Mouse (Mus musculus) left cerebral cortex, postnatal 25 days (tissue): ENCODE data around the gene Gabrg3. TPM values are rescaled to one million over a fixed set of nuclear protein-coding genes. Genes with fewer than 3 reads are reported as not detected.
A peak's percentile ranks its signal among the peaks of the same experiment; 100 is the strongest.
"Not testable (repeated sequence)": the region's sequence is repeated elsewhere in the genome, so short reads cannot be mapped to it uniquely, and the experiment has no call there.

ENCODE experiments used
- DNase-seq, 2 experiments: peaks; one replicate each; pipeline ENCODE4 v3.0.0; 2022; ENCODE audit warnings: low spot score in 2 of 2, mixed read lengths in 1 of 2
- intact Hi-C: fragments of 180-260 bp; cut with DNase I; formaldehyde crosslinking; loops from one replicate; pipeline ENCODE4 v1.15.1; 2025
- total RNA-seq, 2 experiments: library from RNA; stranded (reverse); gene quantifications; 2 replicates each; pipeline ENCODE4 v1.2.3; 2021

Gene Gabrg3
- total RNA-seq, 2 experiments from 2014 or later, result 20.8 to 27.9 TPM

DNA sequence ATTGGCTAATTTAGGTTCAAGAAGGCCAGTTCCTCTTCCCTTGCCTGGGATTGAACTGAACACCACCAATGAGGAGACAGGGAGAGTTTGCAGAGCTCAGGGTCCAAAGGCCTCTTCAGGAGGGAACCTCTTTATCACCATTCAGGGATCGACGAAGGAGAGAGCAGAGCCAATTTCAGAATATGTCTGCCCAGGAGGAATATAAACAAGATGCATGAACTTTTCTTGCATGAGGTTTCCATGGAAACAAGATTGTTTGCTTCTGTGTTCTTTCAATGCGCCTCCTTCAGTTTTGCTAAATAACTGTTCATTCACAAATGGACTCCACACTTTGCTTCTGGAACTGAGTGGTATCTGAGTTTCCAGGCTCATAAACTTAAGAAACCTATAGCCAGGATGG is 62.5 kb downstream of the Gabrg3 start:
- intact Hi-C loops, result no loop called here
- peak; percentile 8 to 25 for DNase-seq

DNA sequence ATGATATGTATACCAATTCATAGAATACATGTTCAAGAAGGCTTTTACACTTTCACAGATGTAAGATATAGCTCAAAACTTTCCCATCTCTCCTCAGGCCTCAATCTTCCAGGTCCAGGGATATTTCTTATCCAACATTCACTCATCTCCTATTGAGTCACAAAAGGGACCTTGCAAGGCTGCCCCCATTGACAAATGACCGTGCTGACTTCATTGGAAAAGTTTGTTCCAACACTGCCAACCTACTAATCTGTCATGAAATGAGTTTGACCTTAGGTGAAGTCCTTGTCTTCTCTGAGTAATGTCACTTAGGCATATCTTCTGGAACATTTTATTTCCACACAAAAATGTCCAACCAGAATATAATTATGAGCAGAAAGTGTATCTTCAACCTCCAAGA is 64.9 kb downstream of the Gabrg3 start:
- DNase-seq, result no peak
- intact Hi-C loops, result no loop called here

DNA sequence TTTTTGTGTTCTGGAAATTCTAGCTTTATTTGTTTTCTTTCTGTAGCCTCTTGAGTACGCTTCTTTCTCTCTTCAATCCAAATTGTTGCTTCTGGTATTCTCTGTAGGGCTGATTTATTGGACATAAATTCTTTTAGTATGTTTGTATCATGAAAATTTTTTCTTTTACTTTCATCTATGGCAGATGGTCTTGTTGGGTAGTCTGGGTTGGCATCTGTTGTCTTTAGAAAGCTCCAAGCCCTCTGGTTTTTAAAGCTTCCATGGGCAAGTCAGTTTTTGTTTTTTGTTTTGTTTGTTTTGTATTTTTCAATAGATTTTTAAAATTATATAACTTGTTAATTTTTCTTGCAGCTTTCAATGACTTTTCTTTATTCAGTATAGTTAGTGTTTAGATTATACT is 72.0 kb downstream of the Gabrg3 start:
- intact Hi-C loops, result no loop called here
- no peak for DNase-seq

DNA sequence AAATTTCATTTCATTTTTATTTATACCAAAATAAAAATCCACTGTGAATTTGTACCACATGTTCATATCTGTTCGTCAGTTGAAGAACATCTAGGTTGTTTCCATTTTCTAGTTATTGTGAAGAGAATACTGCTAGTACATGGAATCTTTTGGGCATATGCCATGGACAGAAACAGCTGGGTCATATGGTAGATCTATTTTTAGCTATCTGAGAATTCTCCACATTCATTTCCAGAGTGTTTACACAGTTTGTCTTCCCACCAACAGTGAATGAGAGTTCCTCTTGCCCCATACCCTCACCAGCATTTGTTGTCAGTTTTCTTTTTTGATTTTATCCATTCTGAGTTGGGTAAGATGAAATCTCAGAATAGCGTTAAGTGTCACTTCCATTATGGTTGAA is 75.0 kb downstream of the Gabrg3 start:
- intact Hi-C loops, result no loop called here

DNA sequence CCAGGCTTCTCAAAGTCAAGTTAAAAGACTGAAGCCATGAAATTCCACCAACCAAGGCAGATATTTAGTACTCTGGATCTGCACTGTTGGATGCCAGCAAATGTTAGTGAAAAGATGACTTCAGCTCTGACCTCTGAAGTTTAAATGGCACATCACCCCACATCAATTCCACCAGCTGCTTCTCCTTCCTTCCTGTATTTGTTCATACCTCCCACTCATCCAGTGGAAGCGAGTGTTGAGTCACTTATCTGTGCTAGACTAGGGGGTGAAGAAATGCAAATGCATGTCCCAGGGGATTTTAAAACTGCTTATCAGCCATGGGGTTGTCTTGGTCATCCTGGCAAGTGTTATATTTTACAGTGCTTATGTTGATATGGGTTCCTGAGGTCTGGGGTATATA is 79.7 kb downstream of the Gabrg3 start:
- peak in 1 of 2 experiments; percentile 52 for DNase-seq
- intact Hi-C loops, result no loop called here

More for the DNA sequence above, 75.0 kb downstream of the Gabrg3 start:
- DNase-seq, result no peak

DNA sequence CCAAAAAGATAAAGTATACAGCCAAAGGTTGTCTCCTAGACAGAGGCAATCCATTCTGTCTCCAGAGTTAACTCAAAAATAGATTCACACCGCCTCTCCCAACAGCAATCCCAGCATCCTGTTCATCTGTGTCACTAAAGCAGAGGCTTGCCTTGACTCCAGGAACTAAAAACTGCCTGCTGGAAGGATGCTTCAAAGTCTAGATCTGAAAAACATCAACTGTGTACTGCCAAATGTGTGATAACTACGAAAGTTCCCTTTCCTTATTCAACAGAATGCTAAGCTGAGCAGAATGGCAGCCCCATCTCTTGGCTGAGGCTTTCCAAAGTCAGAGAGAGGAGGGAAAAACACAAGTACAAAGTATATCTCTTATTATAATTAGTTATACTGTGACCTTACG is 90.3 kb downstream of the Gabrg3 start:
- peak; percentile 28 to 89 for DNase-seq
- intact Hi-C loops, result no loop called here

DNA sequence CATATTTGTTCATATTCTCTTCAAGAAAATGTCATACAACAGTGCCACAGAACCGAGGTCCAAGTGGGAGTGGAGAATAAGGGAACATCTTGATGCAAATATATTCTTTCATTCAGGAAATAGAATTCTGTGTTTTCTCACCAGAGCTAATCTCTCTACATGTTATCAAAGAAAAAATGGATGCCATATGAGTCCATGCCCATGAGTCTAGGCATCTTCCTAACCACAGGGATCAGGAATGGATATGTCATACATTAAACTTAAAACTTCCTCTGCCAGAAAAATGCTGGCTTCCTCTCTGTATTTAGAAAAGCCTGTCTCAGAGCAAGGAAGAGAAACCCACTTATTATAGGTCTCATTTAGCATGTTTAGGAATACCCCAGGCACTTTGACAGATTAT is 92.9 kb downstream of the Gabrg3 start:
- no peak for DNase-seq
- intact Hi-C loops, result no loop called here

DNA sequence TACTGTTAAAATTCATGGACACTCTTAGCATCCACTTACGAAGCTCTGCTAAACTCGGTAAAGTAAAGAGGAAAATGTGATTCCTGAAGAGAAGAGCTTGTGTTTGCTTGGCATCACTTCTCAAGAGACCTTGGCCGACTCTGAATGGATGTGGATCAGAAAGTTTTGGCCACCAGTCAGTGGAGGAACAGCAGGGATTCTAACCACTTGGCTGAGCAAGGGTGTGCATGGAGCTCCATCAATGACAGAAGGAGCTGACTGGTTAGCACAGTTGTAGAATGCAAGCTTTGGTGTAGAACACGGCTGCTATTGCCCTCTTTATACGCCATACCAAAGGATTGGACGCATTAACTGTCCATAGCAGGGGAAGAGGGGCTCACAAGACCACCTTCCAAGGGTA is 93.4 kb downstream of the Gabrg3 start:
- DNase-seq, result no peak
- intact Hi-C loops, result no loop called here

DNA sequence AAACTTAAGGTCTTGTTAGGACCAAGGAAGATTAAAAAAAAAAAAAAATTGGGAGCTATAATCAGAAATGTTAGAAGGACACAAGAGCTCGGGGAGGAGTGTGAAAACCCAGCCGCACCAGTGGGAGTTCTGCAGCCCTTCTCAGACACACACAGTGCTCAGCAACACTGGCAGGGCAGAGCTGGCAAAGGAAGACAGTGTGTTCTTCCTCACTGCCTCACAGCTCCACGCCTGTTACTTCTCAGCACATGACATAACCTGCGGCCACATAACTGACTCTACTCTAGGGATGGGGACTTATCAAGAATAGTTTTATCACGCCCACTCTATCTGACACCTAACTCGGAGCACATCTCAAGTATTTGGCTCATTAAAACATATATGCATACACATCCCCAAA is 103.8 kb downstream of the Gabrg3 start:
- DNase-seq, result peak; percentile 22 to 63
- intact Hi-C loops, result no loop called here

DNA sequence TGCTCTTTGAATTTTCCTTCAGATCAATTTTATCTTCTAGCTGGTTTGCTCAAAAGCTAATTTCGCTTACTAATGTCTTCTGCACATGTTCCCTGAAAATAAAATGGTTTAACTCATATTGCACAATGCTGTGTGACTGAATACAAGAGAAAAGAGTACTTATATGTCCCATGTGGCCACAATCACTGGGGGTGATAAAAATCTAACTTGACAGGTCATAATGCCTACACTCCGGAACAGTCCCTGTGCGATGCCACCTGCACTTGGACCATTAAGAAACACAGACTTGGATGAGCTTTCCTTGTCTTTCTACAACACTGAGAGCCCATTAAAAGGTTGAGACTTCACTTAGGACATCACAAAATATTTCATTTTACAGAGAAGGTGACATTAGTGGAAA is 108.1 kb downstream of the Gabrg3 start:
- no peak for DNase-seq
- intact Hi-C loops, result no loop called here

DNA sequence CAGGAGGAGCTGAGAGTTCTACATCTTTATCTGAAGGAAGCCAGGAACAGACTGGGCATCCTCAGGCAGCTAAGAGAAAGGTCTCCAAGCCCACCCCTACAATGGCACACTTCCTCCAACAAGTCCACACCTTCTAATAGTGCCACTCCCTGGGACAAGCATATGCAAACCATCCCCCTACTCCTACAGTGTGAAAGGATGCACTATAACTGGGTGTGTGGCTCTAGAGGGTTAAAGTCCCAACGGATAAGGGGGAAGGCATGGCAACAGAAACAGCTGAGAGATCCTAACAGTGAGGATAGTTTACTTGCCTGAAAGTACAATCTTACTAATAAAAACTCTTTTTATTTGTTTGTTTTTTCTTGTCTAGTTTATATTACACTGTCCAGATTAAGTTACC is 126.8 kb downstream of the Gabrg3 start:
- DNase-seq, result no peak
- intact Hi-C loops, result no loop called here

DNA sequence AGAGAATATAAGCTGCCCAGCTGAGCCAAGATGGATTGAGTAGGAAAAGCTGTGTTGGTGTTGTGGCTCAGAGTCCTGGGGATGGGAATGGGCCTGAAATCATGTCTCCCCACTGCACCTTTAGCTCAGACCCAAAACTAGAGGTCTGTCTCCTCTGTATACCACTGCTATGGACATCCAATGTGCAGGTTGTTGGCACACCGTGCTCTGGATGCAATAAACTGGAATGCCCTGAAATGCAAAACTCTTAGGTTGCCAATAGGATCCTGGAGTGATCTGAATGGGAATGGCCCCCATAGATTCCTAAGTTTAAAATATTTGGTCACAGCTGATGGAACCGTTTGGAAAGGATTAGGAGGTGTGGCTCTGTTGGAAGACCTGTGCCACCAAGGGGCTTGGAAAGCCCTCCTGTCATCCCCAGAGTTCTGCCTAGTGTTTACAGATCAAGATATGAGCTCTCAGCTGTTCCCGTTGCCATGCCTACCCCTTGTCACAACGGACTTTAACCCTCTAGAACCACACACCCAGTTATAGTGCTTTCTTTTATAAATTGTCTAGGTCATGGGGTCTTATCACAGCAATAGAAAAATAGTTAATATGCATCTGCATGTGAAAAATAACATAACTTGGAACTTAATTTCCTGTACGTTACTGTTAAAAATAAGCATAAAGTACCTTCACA is 128.0 kb downstream of the Gabrg3 start:
- no peak for DNase-seq
- intact Hi-C loops, result no loop called here

DNA sequence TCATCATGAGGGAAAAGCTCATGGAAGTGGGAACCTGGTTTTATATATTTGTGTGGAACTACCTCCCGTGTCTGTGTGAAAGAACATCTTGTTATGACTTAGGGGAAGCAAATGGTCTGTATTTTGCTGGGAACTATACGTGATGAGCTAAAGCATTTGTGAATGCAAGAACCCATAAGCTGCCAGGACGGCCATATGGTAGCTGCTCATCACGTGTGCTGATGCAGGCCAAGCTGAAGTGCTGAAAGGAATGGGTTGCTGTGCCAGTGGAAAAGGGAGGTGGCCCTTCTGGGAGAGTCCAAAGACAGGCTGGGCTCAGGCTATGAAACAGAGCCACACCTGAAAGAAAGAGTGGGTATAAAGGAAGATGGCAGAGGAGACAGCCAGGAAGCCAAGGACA is 143.0 kb downstream of the Gabrg3 start:
- intact Hi-C loops, result loop anchor here (1.0 kb wide), 1 partner anchor 113 kb away; no protein-coding TSS in a partner anchor
- DNase-seq, result peak; percentile 41 to 77

DNA sequence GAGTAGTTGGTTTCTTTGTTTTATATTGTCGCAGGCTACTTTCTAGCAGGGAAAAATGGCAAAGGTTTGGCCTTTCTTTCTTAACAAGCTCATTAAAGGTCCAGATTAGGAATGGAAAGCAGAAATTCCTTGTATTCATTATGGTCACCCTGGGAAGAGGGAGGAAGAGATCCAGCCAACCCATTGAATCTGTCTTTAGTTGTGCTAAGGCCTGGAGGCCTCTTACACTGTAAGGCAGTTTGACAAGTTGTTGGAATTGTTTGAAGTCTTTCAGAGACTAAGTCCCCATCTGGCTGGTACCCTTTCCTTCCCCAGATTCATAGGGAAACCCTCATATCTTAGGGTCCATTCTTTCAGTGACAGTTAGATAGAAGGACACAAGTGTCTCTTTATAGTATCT is 172.9 kb downstream of the Gabrg3 start:
- no peak for DNase-seq
- intact Hi-C loops, result no loop called here

DNA sequence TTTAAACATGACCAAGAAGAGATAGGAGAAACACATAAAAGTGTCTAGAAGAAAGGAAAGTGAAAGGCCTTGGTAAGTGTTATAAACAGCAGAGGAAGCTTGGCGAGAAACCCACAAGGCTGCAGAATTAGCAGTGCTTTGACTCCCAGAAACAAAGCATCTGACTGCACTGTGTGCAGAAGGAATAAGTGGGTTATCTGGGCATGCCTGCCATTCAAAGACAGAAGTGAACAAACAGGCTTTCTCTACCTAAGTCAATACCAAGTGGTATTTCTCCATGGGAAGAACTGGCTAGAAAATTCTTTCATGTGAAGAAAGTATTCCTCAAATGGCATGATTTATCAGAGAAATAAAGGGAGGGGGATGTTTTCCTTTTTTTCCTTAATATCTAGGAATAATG is 201.0 kb downstream of the Gabrg3 start:
- DNase-seq, result peak in 1 of 2 experiments; percentile 23
- intact Hi-C loops, result no loop called here

DNA sequence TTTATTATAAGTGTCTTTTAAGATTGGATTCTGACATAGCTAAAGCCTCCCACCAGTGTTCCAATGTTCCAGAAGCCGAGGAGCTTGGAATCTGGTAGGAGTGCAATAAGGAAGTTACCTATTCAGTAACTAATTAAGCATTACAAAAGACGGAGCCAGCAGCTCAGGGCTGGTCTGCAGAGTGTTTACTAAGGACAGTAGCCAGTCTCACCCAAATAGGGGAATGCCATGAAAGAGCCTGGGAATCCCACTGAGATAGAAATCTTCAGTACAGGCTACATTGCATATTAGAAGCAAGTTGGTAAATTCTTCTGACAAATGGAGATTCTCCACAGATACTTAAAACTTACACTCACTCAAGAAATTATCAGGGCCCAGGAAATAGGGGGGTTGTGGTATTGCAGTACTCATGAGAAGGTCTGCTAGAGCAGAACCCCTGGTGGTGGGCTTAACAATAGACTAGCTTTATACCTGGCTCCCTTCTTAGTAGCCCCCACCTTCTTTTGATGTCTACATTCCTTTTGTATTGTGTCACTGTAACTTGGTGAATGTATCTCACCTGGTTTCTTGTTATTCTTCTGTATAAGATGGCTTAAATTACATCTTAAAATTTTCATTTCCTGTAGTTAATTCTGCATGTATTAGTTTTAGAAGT is 211.0 kb downstream of the Gabrg3 start:
- DNase-seq, intact Hi-C loops: not testable (repeated sequence)

DNA sequence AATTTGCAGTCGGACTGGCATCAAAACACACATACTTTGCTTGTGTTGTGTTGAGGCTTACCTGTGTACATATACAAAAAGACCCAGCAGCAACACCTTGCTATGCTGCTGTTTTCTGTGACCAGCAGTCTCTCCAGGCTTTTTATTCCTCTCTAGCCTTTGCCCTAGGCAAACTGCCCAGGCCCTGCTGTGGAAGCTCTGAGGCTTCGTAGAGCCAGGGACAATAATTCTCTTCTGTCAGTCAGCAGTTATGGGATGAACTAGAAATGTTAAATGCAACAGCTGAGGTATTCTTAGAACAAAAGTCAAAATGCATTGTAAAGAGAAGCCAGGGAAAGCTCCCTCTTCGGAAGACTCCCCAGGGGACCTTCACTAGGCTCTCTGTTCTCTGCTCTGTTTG is 220.1 kb downstream of the Gabrg3 start:
- intact Hi-C loops, result loop anchor here (10.0 kb wide), 1 partner anchor 218 kb away; the partner anchor contains the start of gene Gabrg3

DNA sequence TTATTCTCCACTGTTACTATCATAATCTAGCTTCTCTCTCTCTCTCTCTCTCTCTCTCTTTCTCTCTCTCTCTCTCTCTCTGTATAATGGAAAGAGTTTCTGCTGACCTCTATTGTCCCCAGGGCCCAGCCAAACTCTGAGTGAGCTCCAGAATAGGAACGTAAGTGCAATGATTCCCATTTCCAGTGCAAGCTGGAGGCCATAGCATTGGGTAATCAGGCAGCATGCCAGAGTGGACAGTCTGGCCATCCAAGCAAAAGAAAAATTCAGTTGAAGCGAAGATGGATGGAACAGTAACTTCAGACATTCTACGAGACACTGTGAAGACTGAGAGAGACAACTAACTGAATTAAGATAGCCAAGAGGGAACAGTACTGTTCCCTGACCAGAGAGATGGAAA is 228.8 kb downstream of the Gabrg3 start:
- DNase-seq, result no peak
- intact Hi-C loops, result no loop called here

More for the DNA sequence above, 220.1 kb downstream of the Gabrg3 start:
- no peak for DNase-seq

DNA sequence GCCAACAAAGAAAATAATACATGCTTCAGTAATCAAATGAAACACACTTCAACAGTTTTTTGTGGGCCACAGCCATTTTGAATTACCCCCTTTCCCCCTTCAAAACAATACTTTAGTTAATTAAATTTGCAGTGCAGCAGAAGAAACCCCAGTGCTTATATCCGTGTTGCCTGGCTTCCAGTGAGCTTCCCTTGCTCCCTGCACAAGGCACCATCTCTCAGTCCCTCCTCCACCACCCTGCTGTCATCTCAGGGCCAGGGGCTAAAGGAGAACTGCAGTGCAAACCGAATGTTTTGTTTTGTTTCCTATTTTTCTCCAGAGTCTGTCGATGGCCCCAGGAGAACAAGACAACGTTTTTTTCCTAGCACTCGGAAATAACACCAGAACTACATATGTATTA is 233.2 kb downstream of the Gabrg3 start:
- intact Hi-C loops, result no loop called here

DNA sequence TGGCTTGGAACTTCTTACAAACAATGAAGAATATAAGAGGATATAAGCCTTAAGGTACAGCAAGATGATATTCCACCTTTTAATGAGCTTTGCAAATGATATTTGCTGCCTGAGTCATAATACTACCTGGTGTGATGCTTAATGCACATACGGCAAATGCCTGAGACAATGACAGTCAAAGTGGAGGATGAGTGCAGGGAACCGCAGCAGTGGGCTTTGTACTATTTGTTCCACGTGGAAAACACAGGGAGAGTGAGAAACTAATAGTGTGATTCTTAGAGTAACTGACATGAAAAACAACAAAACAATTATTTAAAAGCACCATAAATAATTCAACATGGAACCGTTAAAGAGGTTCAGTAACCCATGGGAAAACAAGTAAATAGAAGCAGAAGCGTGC is 236.2 kb downstream of the Gabrg3 start:
- intact Hi-C loops, result no loop called here
- DNase-seq, result no peak

More for the DNA sequence above, 233.2 kb downstream of the Gabrg3 start:
- no peak for DNase-seq

DNA sequence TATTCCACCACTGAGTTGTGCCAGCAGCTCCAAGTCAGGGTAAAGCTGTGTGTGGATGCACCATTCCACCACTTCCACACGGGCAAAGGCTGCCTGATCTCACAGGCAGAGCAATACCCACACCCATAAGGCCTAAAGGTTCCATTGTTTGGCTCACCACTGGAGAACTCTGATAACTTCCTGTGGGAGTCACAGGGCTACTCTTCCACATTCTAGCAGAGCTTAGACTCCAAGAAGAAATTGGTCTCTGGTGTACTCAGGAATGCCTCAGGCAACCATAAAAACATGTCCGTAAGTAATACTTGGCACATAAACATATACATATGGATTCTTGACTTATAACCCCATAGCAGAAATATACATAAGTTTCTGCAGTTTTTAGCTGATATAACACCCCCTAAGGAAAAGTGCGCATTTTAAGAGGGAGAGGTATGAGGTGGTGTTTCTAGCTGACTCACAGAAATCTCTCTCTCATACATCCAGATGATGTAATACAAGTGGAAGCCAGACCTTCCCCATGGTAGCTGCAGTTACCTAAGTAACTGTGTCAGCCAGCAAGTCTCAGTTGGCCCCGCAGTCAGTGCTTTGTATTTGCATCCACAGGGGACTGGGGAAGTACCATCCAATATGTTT is 248.8 kb downstream of the Gabrg3 start:
- DNase-seq, result peak in 1 of 2 experiments; percentile 20

More for the DNA sequence above, 248.8 kb downstream of the Gabrg3 start:
- intact Hi-C loops, result no loop called here
